Mouse (Mus musculus) kidney, embryonic 16.5 days (tissue): ENCODE results near the gene Phospho1. TPM values are rescaled to one million over a fixed set of nuclear protein-coding genes. Genes with fewer than 3 reads are reported as not detected.

ENCODE experiments used
- ATAC-seq: fragments of 200-750 bp; cut with Nextera tagmentation; 2 replicates; pipeline ENCODE4 v1.8.0; 2017; ENCODE audit warnings: moderate TSS enrichment; ENCODE audit not compliant: low FRiP score, low TSS enrichment
- H3K27ac ChIP-seq: fragments of 300-500 bp; sonication (generic); 2 replicates; pipeline ENCODE4 v1.5.1; 2014; ENCODE audit warnings: low read length
- H3K27me3 ChIP-seq: fragments of 300-500 bp; sonication (generic); 2 replicates; pipeline ENCODE4 v1.6.1; 2014; ENCODE audit warnings: low read length, control low read depth, mixed read lengths; ENCODE audit not compliant: insufficient read depth
- H3K36me3 ChIP-seq: fragments of 300-500 bp; sonication (generic); 2 replicates; pipeline ENCODE4 v1.6.1; 2014; ENCODE audit warnings: low read length, control low read depth, mixed read lengths; ENCODE audit not compliant: insufficient read depth
- H3K4me1 ChIP-seq: fragments of 300-500 bp; sonication (generic); 2 replicates; pipeline ENCODE4 v1.6.1; 2014; ENCODE audit warnings: low read length, control low read depth, mixed read lengths; ENCODE audit not compliant: insufficient read depth
- H3K4me2 ChIP-seq: fragments of 300-500 bp; sonication (generic); replicated peaks from 2 replicates; pipeline ENCODE4 v1.6.1; 2014; ENCODE audit warnings: low read depth, low read length
- H3K4me3 ChIP-seq: fragments of 300-500 bp; sonication (generic); 2 replicates; pipeline ENCODE4 v1.5.1; 2014; ENCODE audit warnings: mild to moderate bottlenecking, low read length
- H3K9ac ChIP-seq: fragments of 300-500 bp; sonication (generic); replicated peaks from 2 replicates; pipeline ENCODE4 v1.6.1; 2014; ENCODE audit warnings: low read length
- H3K9me3 ChIP-seq: fragments of 300-500 bp; sonication (generic); 2 replicates; pipeline ENCODE4 v1.6.1; 2016; ENCODE audit warnings: low read length, control low read depth
- WGBS: fragments of 180-500 bp; shearing (Covaris S2); extraction: QIAGEN DNeasy Blood & Tissue Kit; methylation state at CpG from one replicate; pipeline ENCODE4 v1.1.7; 2014; 5-methylcytosine and 5-hydroxymethylcytosine counted together
- polyA plus RNA-seq: library from polyadenylated mRNA; unstranded; fragments of >200 nt; fragmentation: Nextera tagmentation; extraction: Ambion mirVana; gene quantifications from 2 replicates; pipeline ENCODE4 v1.2.1, GENCODE M21; 2015

The Phospho1 gene
- polyA plus RNA-seq, 1 experiment from 2014 or later = not detected

- Histone ChIP-seq H3K27me3 (peaks cover 24% of the 10 kb centered on the region), H3K27ac (no peak overlapping the region), H3K9ac (no peak overlapping the region), H3K36me3 (no peaks in the 10 kb centered on the region), H3K4me2 (no peak overlapping the region), H3K4me1 (peaks cover 47% of the 10 kb centered on the region), H3K4me3 (no peak overlapping the region), H3K9me3 (no peaks in the 10 kb centered on the region)
- no peak for ATAC-seq
- 75% methylated on average over 4 of the region's 4 CpGs for WGBS
Measured at GRCm38 (mm10) chr11:95838598-95838997, 14.3 kb downstream of the Phospho1 start.

GRCm38 (mm10) chr11:95838999-95839868 lies 14.9 kb downstream of the Phospho1 start:
- Histone ChIP-seq H3K27ac (no peak overlapping the region), H3K9me3 (no peaks in the 10 kb centered on the region), H3K4me1 (peaks cover 40% of the 10 kb centered on the region), H3K36me3 (no peaks in the 10 kb centered on the region), H3K9ac (no peak overlapping the region), H3K4me2 (no peak overlapping the region), H3K27me3 (peaks cover 17% of the 10 kb centered on the region), H3K4me3 (no peak overlapping the region)
- 72% methylated on average over 8 of the region's 8 CpGs for WGBS
- ATAC-seq = no peak

- Histone ChIP-seq H3K9ac (peak overlapping the region; percentile 50), H3K4me2 (peak overlapping the region; percentile 39), H3K9me3 (no peaks in the 10 kb centered on the region), H3K27ac (peak overlapping the region; percentile 72; the same call in 1 of the 2 replicates), H3K4me3 (peak overlapping the region; percentile 37), H3K27me3 (peaks cover 5% of the 10 kb centered on the region), H3K36me3 (no peaks in the 10 kb centered on the region), H3K4me1 (peaks cover 24% of the 10 kb centered on the region)
- 76% methylated on average over 5 of the region's 5 CpGs for WGBS
- no peak for ATAC-seq
Measured at GRCm38 (mm10) chr11:95840694-95841497, 16.6 kb downstream of the Phospho1 start.

- Histone ChIP-seq H3K4me3 (peak overlapping the region; percentile 37), H3K27me3 (no peaks in the 10 kb centered on the region; the same call in 1 of the 2 replicates)
- 58% methylated on average over 10 of the region's 10 CpGs for WGBS
Measured at GRCm38 (mm10) chr11:95841498-95841830, 17.2 kb downstream of the Phospho1 start.

GRCm38 (mm10) chr11:95842074-95842681 lies 17.9 kb downstream of the Phospho1 start, which contains the start of gene Abi3:
Abi3 (minus strand) TSS chr11:95842476.
- Histone ChIP-seq H3K9me3 (no peaks in the 10 kb centered on the region), H3K9ac (peak within 1 kb of the TSS; percentile 50), H3K4me2 (peak within 1 kb of the TSS; percentile 39), H3K27me3 (no peaks in the 10 kb centered on the region; the same call in 1 of the 2 replicates), H3K27ac (peak within 1 kb of the TSS; percentile 74), H3K4me3 (peak within 1 kb of the TSS; percentile 37), H3K36me3 (no peaks in the 10 kb centered on the region), H3K4me1 (peaks cover 14% of the 10 kb centered on the region)
- 11% methylated on average over 11 of the region's 11 CpGs for WGBS
- ATAC-seq = peak; percentile 77

More at GRCm38 (mm10) chr11:95841498-95841830, 17.2 kb downstream of the Phospho1 start:
- Histone ChIP-seq H3K27ac (peak overlapping the region; percentile 72), H3K9me3 (no peaks in the 10 kb centered on the region), H3K4me2 (peak overlapping the region; percentile 39), H3K36me3 (no peaks in the 10 kb centered on the region), H3K4me1 (peaks cover 18% of the 10 kb centered on the region), H3K9ac (peak overlapping the region; percentile 50)
- no peak for ATAC-seq

GRCm38 (mm10) chr11:95842953-95843352 lies 18.7 kb downstream of the Phospho1 start:
- peak overlapping the region; percentile 74 for H3K27ac ChIP-seq
- ATAC-seq = no peak
- 62% methylated on average over 5 of the region's 5 CpGs for WGBS

GRCm38 (mm10) chr11:95843421-95843950 lies 19.2 kb downstream of the Phospho1 start:
- Histone ChIP-seq H3K4me2 (peak overlapping the region; percentile 37), H3K27ac (peak overlapping the region; percentile 74), H3K4me1 (peaks cover 10% of the 10 kb centered on the region), H3K4me3 (peak overlapping the region; percentile 16), H3K27me3 (no peaks in the 10 kb centered on the region), H3K9ac (0 out of 2 replicates have a peak overlapping the region, but pooled peaks have one; percentile 10), H3K9me3 (no peaks in the 10 kb centered on the region), H3K36me3 (no peaks in the 10 kb centered on the region)
- ATAC-seq = no peak
- WGBS = 48% methylated on average over 6 of the region's 6 CpGs

More at GRCm38 (mm10) chr11:95842953-95843352, 18.7 kb downstream of the Phospho1 start:
- H3K9me3 ChIP-seq = no peaks in the 10 kb centered on the region
- peak overlapping the region; percentile 16; the same call in 1 of the 2 replicates for H3K4me3 ChIP-seq
- no peak overlapping the region for H3K9ac ChIP-seq
- peak overlapping the region; percentile 37 for H3K4me2 ChIP-seq
- H3K4me1 ChIP-seq = peaks cover 10% of the 10 kb centered on the region
- H3K36me3 ChIP-seq = no peaks in the 10 kb centered on the region
- no peaks in the 10 kb centered on the region for H3K27me3 ChIP-seq

GRCm38 (mm10) chr11:95844935-95845334 lies 20.6 kb downstream of the Phospho1 start:
- Histone ChIP-seq H3K27me3 (no peaks in the 10 kb centered on the region), H3K4me2 (peak overlapping the region; percentile 37; the same call in 1 of the 2 replicates), H3K27ac (no peak overlapping the region), H3K4me1 (peaks cover 6% of the 10 kb centered on the region; the same call in 1 of the 2 replicates), H3K9me3 (no peaks in the 10 kb centered on the region), H3K36me3 (no peaks in the 10 kb centered on the region), H3K4me3 (no peak overlapping the region), H3K9ac (no peak overlapping the region)
- WGBS = 72% methylated on average over 4 of the region's 4 CpGs
- no peak for ATAC-seq

- ATAC-seq = no peak
- Histone ChIP-seq H3K9me3 (peaks cover 3% of the 10 kb centered on the region; the same call in 1 of the 2 replicates), H3K9ac (no peak overlapping the region), H3K36me3 (no peaks in the 10 kb centered on the region), H3K4me3 (no peak overlapping the region), H3K27me3 (no peaks in the 10 kb centered on the region), H3K4me2 (no peak overlapping the region), H3K4me1 (no peaks in the 10 kb centered on the region), H3K27ac (no peak overlapping the region)
- 80% methylated on average over 2 of the region's 2 CpGs for WGBS
Measured at GRCm38 (mm10) chr11:95850898-95851297, 26.6 kb downstream of the Phospho1 start.
